Mouse (Mus musculus): ENCODE measurements around the gene Ptgdr2.
A peak's percentile ranks its signal among the peaks of the same experiment; 100 is the strongest.

DNA sequence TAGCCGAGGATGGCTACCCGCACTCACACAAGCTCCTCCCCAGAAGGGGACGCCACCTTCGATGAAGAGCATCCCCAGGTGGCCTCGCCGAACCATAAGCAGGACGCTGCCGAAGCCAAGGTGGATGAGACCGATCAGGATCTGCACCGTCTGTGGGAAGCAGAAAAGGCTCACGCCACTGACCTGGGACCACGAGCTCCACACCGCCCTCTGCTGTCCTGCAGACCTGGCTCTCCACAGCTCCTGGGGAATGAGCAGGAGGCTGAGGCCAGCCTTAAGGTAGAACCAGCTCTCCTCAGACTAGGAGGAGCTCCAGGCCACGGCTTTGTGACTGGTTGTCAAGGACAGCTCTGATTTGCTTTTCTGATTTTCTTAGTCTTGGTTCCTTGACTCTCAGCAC lies 46.2 kb downstream of the Ptgdr2 start:
- TF ChIP-seq CTCF (IDR thresholded peaks at IDR 0.05; ENCODE audit: borderline replicate concordance, insufficient read depth, low read length): peak; percentile 68; the same call in 1 of the 2 replicates
- no peak for TF ChIP-seq POLR2A (IDR thresholded peaks at IDR 0.05; ENCODE audit: low read depth, low read length)
